Mouse (Mus musculus): Measurements from ENCODE around the gene Kidins220. TPM values are rescaled to one million over a fixed set of nuclear protein-coding genes. Genes with fewer than 3 reads are reported as not detected.

The Kidins220 gene
- total RNA-seq, 2 experiments from 2014 or later: 301 to 346 TPM

GRCm38 (mm10) chr12:25011733-25012367, 37.1 kb downstream of the Kidins220 start:
- H3K4me3 ChIP-seq: no peak overlapping the region
- DNase-seq (ENCODE audit: extremely low spot score in 1 of 2, low spot score in 2 of 2): no peak
- intact Hi-C loops (cut with DNase I): no loop called here
- TF ChIP-seq CTCF (IDR thresholded peaks at IDR 0.05): no peak
- H3K27ac ChIP-seq: no peak overlapping the region

- TF ChIP-seq CTCF (IDR thresholded peaks at IDR 0.05): no peak
- H3K4me3 ChIP-seq: no peak overlapping the region
- no peak overlapping the region for H3K27ac ChIP-seq
- DNase-seq (ENCODE audit: extremely low spot score in 1 of 2, low spot score in 2 of 2): no peak
- intact Hi-C loops (cut with DNase I): no loop called here
These were observed 38.1 kb downstream of the Kidins220 start for GRCm38 (mm10) chr12:25012555-25013540.

- Histone ChIP-seq H3K4me3 (no peak overlapping the region), H3K27ac (no peak overlapping the region)
- TF ChIP-seq CTCF (IDR thresholded peaks at IDR 0.05): no peak
- DNase-seq (ENCODE audit: extremely low spot score in 1 of 2, low spot score in 2 of 2): no peak
- intact Hi-C loops (cut with DNase I): no loop called here
These were observed 39.7 kb downstream of the Kidins220 start for GRCm38 (mm10) chr12:25014307-25014927.

- no peak for DNase-seq (ENCODE audit: extremely low spot score in 1 of 2, low spot score in 2 of 2)
- no peak for TF ChIP-seq CTCF (IDR thresholded peaks at IDR 0.05)
- Histone ChIP-seq H3K27ac (no peak overlapping the region), H3K4me3 (no peak overlapping the region)
- intact Hi-C loops (cut with DNase I): no loop called here
These were observed 40.2 kb downstream of the Kidins220 start for GRCm38 (mm10) chr12:25014938-25015337.

GRCm38 (mm10) chr12:25016995-25017394, 42.3 kb downstream of the Kidins220 start:
- H3K27ac ChIP-seq: no peak overlapping the region

GRCm38 (mm10) chr12:25021057-25021456, 46.3 kb downstream of the Kidins220 start:
- intact Hi-C loops (cut with DNase I): loop anchor here (10.0 kb wide), 1 partner anchor 1054 kb away; no protein-coding TSS in a partner anchor

More at GRCm38 (mm10) chr12:25016995-25017394, 42.3 kb downstream of the Kidins220 start:
- no peak for DNase-seq (ENCODE audit: extremely low spot score in 1 of 2, low spot score in 2 of 2)
- H3K4me3 ChIP-seq: no peak overlapping the region
- TF ChIP-seq CTCF (IDR thresholded peaks at IDR 0.05): no peak
- intact Hi-C loops (cut with DNase I): no loop called here

GRCm38 (mm10) chr12:25024862-25025545, 50.3 kb downstream of the Kidins220 start:
- peak; percentile 54 for TF ChIP-seq CTCF (IDR thresholded peaks at IDR 0.05)
- DNase-seq (ENCODE audit: extremely low spot score in 1 of 2, low spot score in 2 of 2): no peak
- intact Hi-C loops (cut with DNase I): loop anchor here (5.0 to 10.0 kb wide), 3 partner anchors 1050 to 1272 kb away; no protein-coding TSS in a partner anchor

More at GRCm38 (mm10) chr12:25021057-25021456, 46.3 kb downstream of the Kidins220 start:
- no peak for TF ChIP-seq CTCF (IDR thresholded peaks at IDR 0.05)
- no peak for DNase-seq (ENCODE audit: extremely low spot score in 1 of 2, low spot score in 2 of 2)
- Histone ChIP-seq H3K4me3 (no peak overlapping the region), H3K27ac (peak overlapping the region; percentile 45)

GRCm38 (mm10) chr12:25026308-25026707, 51.6 kb downstream of the Kidins220 start:
- Histone ChIP-seq H3K4me3 (no peak overlapping the region), H3K27ac (no peak overlapping the region; the same call in 1 of the 2 replicates)
- no peak for TF ChIP-seq CTCF (IDR thresholded peaks at IDR 0.05)
- DNase-seq (ENCODE audit: extremely low spot score in 1 of 2, low spot score in 2 of 2): no peak
- intact Hi-C loops (cut with DNase I): loop anchor here (5.0 to 10.0 kb wide), 3 partner anchors 1048 to 1271 kb away; no protein-coding TSS in a partner anchor

More at GRCm38 (mm10) chr12:25024862-25025545, 50.3 kb downstream of the Kidins220 start:
- Histone ChIP-seq H3K27ac (no peak overlapping the region), H3K4me3 (no peak overlapping the region)

GRCm38 (mm10) chr12:25027416-25027815, 52.7 kb downstream of the Kidins220 start:
- DNase-seq (ENCODE audit: extremely low spot score in 1 of 2, low spot score in 2 of 2): peak; percentile 60 to 68
- no peak overlapping the region for H3K27ac ChIP-seq
- H3K4me3 ChIP-seq: no peak overlapping the region
- TF ChIP-seq CTCF (IDR thresholded peaks at IDR 0.05): peak; percentile 93
- intact Hi-C loops (cut with DNase I): loop anchor here (5.0 to 10.0 kb wide), 3 partner anchors 1047 to 1270 kb away; no protein-coding TSS in a partner anchor

- intact Hi-C loops (cut with DNase I): loop anchor here (5.0 kb wide), 1 partner anchor 1194 kb away; no protein-coding TSS in a partner anchor
- H3K27ac ChIP-seq: peak overlapping the region; percentile 34; the same call in 1 of the 2 replicates
- peak overlapping the region; percentile 2 for H3K4me3 ChIP-seq
- DNase-seq (ENCODE audit: extremely low spot score in 1 of 2, low spot score in 2 of 2): no peak
- TF ChIP-seq CTCF (IDR thresholded peaks at IDR 0.05): no peak
These were observed 59.1 kb downstream of the Kidins220 start for GRCm38 (mm10) chr12:25033662-25034337.

All from left cerebral cortex, adult 2 months (tissue).